15 mouse cellular contexts compared by ENCODE assay signal in genomic region chr11:110366902-110367301, GRCm38 (mm10). TPM values are rescaled to one million over a fixed set of nuclear protein-coding genes. Genes with fewer than 3 reads are reported as not detected.
A peak's percentile ranks its signal among the peaks of the same experiment; 100 is the strongest.
DNase-seq lines count a peak whose midpoint lies in the region; ATAC-seq and TF ChIP-seq lines count a peak whose summit lies in the region.
"Had no signal": no experiment of that assay in that cellular context is flagged by ENCODE, and none has a peak within 500 bp of the region (broad histone marks: within the 10 kb centered on the region; RNA-seq: fewer than 3 reads in every experiment).

No protein-coding gene starts in this region.

- no peaks in the 10 kb centered on the region for H3K9me3 ChIP-seq in forebrain, postnatal 0 days (ENCODE audit: low read length)
- H3K9me3 ChIP-seq in forebrain, embryonic 11.5 days (ENCODE audit: control insufficient read depth, low read length), result no peaks in the 10 kb centered on the region
- no peaks in the 10 kb centered on the region for H3K9me3 ChIP-seq in lung, postnatal 0 days (ENCODE audit: low read length)
- no peaks in the 10 kb centered on the region for H3K9me3 ChIP-seq in neural tube, embryonic 15.5 days (replicated peaks)
- H3K9me3 ChIP-seq: embryonic facial prominence, embryonic 15.5 days; hindbrain, embryonic 12.5 days; liver, embryonic 13.5 days had no signal

- no peak for DNase-seq in forebrain, postnatal 0 days
- DNase-seq in forebrain, embryonic 11.5 days (ENCODE audit: low spot score), result no peak
- DNase-seq in lung, postnatal 0 days (ENCODE audit: low spot score), result no peak
- DNase-seq in lung, postnatal 36 days, result no peak
- DNase-seq in c-Kit-negative CD71-positive TER-119-positive erythroid progenitor cells, embryonic 14.5 days (ENCODE audit: low read depth, low spot score), result peak; percentile 5
- DNase-seq in thymus, adult 2 months, result no peak
- DNase-seq: adrenal gland, adult 2 months; gastrocnemius, postnatal 36 days; kidney, adult 18-20 months; liver, embryonic 13.5 days had no signal

- no peaks in the 10 kb centered on the region for H3K36me3 ChIP-seq in forebrain, postnatal 0 days (ENCODE audit: insufficient read depth)
- no peaks in the 10 kb centered on the region for H3K36me3 ChIP-seq in forebrain, embryonic 11.5 days (ENCODE audit: control insufficient read depth, insufficient read depth, low read length)
- H3K36me3 ChIP-seq in lung, postnatal 0 days (ENCODE audit: insufficient read depth, low read length), result no peaks in the 10 kb centered on the region
- H3K36me3 ChIP-seq in neural tube, embryonic 15.5 days, result no peaks in the 10 kb centered on the region
- no peaks in the 10 kb centered on the region for H3K36me3 ChIP-seq in thymus, adult 2 months (ENCODE audit: control insufficient read depth, insufficient read depth, low read length)
- H3K36me3 ChIP-seq: embryonic facial prominence, embryonic 15.5 days; hindbrain, embryonic 12.5 days; liver, embryonic 13.5 days had no signal

- TF ChIP-seq CTCF in forebrain, postnatal 0 days (IDR thresholded peaks at IDR 0.05; ENCODE audit: low read depth), result 0 out of 2 replicates have a peak, but pooled peaks have one; percentile 14
- TF ChIP-seq CTCF in lung, postnatal 0 days (IDR thresholded peaks at IDR 0.05), result peak; percentile 16
- TF ChIP-seq CTCF in thymus, adult 2 months (IDR thresholded peaks at IDR 0.05; ENCODE audit: borderline replicate concordance, control insufficient read depth, extremely low read depth, insufficient read depth, low read length, poor library complexity), result no peak

- ATAC-seq in forebrain, postnatal 0 days, result no peak
- no peak for ATAC-seq in forebrain, embryonic 11.5 days (replicated peaks; ENCODE audit: low FRiP score)
- ATAC-seq in lung, postnatal 0 days, result no peak
- peak; percentile 44; the same call in 1 of the 2 replicates for ATAC-seq in megakaryocyte progenitor cell, adult 5-6 weeks (replicated peaks; ENCODE audit: poor library complexity)
- ATAC-seq in neural tube, embryonic 15.5 days (ENCODE audit: low FRiP score), result no peak
- ATAC-seq: forebrain, embryonic 14.5 days had no signal

- no peaks in the 10 kb centered on the region for H3K27me3 ChIP-seq in forebrain, postnatal 0 days (ENCODE audit: insufficient read depth, low read length)
- no peaks in the 10 kb centered on the region for H3K27me3 ChIP-seq in forebrain, embryonic 11.5 days (ENCODE audit: control insufficient read depth, insufficient read depth, low read length)
- no peaks in the 10 kb centered on the region for H3K27me3 ChIP-seq in lung, postnatal 0 days (replicated peaks; ENCODE audit: insufficient read depth, low read length)
- no peaks in the 10 kb centered on the region for H3K27me3 ChIP-seq in neural tube, embryonic 15.5 days (replicated peaks)
- H3K27me3 ChIP-seq in thymus, adult 2 months (ENCODE audit: control insufficient read depth, insufficient read depth, low read length), result no peaks in the 10 kb centered on the region
- H3K27me3 ChIP-seq: embryonic facial prominence, embryonic 15.5 days; liver, embryonic 13.5 days had no signal

- H3K4me3 ChIP-seq in forebrain, postnatal 0 days (ENCODE audit: low read depth, low read length), result no peak overlapping the region
- no peak overlapping the region for H3K4me3 ChIP-seq in forebrain, embryonic 11.5 days (ENCODE audit: low read depth, low read length)
- H3K4me3 ChIP-seq in lung, postnatal 0 days (ENCODE audit: low read depth, low read length), result no peak overlapping the region
- no peak overlapping the region for H3K4me3 ChIP-seq in neural tube, embryonic 15.5 days (replicated peaks)
- no peak overlapping the region for H3K4me3 ChIP-seq in thymus, adult 2 months (ENCODE audit: control insufficient read depth, insufficient read depth, low read length)
- H3K4me3 ChIP-seq: embryonic facial prominence, embryonic 15.5 days; hindbrain, embryonic 12.5 days; liver, embryonic 13.5 days had no signal

- 82% methylated on average over 3 of the region's 3 CpGs for WGBS in forebrain, postnatal 0 days
- WGBS in forebrain, embryonic 11.5 days, result 82% methylated on average over 3 of the region's 3 CpGs
- 75% methylated on average over 3 of the region's 3 CpGs for WGBS in lung, postnatal 0 days
- WGBS in neural tube, embryonic 15.5 days, result 85% methylated on average over 3 of the region's 3 CpGs
- WGBS in thymus, adult 2 months, result 92% methylated on average over 3 of the region's 3 CpGs

- no peak overlapping the region for H3K27ac ChIP-seq in forebrain, postnatal 0 days (ENCODE audit: low read depth, low read length)
- H3K27ac ChIP-seq in forebrain, embryonic 11.5 days (ENCODE audit: low read depth, low read length), result no peak overlapping the region
- H3K27ac ChIP-seq in lung, postnatal 0 days (ENCODE audit: low read length), result no peak overlapping the region
- no peak overlapping the region for H3K27ac ChIP-seq in neural tube, embryonic 15.5 days (replicated peaks)
- H3K27ac ChIP-seq in thymus, adult 2 months (ENCODE audit: control insufficient read depth, insufficient read depth, low read length), result no peak overlapping the region
- H3K27ac ChIP-seq: embryonic facial prominence, embryonic 15.5 days; hindbrain, embryonic 12.5 days had no signal

- H3K4me2 ChIP-seq in forebrain, postnatal 0 days (ENCODE audit: low read depth), result no peak overlapping the region
- H3K4me2 ChIP-seq in forebrain, embryonic 11.5 days (ENCODE audit: low read depth, low read length, severe bottlenecking), result no peak overlapping the region
- no peak overlapping the region for H3K4me2 ChIP-seq in lung, postnatal 0 days (replicated peaks; ENCODE audit: low read depth, low read length)
- no peak overlapping the region for H3K4me2 ChIP-seq in neural tube, embryonic 15.5 days
- H3K4me2 ChIP-seq: embryonic facial prominence, embryonic 15.5 days; hindbrain, embryonic 12.5 days; liver, embryonic 13.5 days had no signal

- H3K4me1 ChIP-seq in forebrain, postnatal 0 days (ENCODE audit: insufficient read depth), result no peaks in the 10 kb centered on the region
- H3K4me1 ChIP-seq in forebrain, embryonic 11.5 days (replicated peaks; ENCODE audit: control insufficient read depth, insufficient read depth, low read length), result 0 out of 2 replicates have a peak, but pooled peaks cover 2% of the 10 kb centered on the region
- no peaks in the 10 kb centered on the region for H3K4me1 ChIP-seq in lung, postnatal 0 days (ENCODE audit: insufficient read depth, low read depth, low read length)
- H3K4me1 ChIP-seq in neural tube, embryonic 15.5 days, result no peaks in the 10 kb centered on the region
- peaks cover 3% of the 10 kb centered on the region; the same call in 1 of the 2 replicates for H3K4me1 ChIP-seq in thymus, adult 2 months (replicated peaks; ENCODE audit: control insufficient read depth, insufficient read depth, low read length)
- H3K4me1 ChIP-seq: embryonic facial prominence, embryonic 15.5 days had no signal

- TF ChIP-seq POLR2A in thymus, adult 2 months (IDR thresholded peaks at IDR 0.05; ENCODE audit: control insufficient read depth, extremely low read depth, insufficient read depth, low read length, poor library complexity), result no peak

- no peak for TF ChIP-seq EP300 in lung, postnatal 0 days (IDR thresholded peaks at IDR 0.05)

- H3K9ac ChIP-seq in forebrain, postnatal 0 days, result no peak overlapping the region
- H3K9ac ChIP-seq in forebrain, embryonic 11.5 days (ENCODE audit: low read length), result no peak overlapping the region
- H3K9ac ChIP-seq in lung, postnatal 0 days (replicated peaks; ENCODE audit: low read depth), result no peak overlapping the region
- no peak overlapping the region for H3K9ac ChIP-seq in neural tube, embryonic 15.5 days (replicated peaks)
- H3K9ac ChIP-seq: embryonic facial prominence, embryonic 15.5 days; hindbrain, embryonic 12.5 days; liver, embryonic 13.5 days had no signal

RNA-seq across cellular contexts. Expression of gene Abca5, which starts 29.4 kb away (rescaled TPM):
- total RNA-seq in forebrain, postnatal 0 days (2014; rRNA removed), result 17.2 and 23.9 TPM in 2 replicates
- polyA plus RNA-seq in forebrain, postnatal 0 days (2015; fragmentation: Nextera tagmentation; extraction: Ambion mirVana), result 7.3 and 8.3 TPM in 2 replicates
- 2.3 and 3.8 TPM in 2 replicates for polyA plus RNA-seq in forebrain, embryonic 11.5 days (2014; fragmentation: Nextera tagmentation; extraction: Ambion mirVana)
- 8.2 and 9.0 TPM in 2 replicates for polyA plus RNA-seq in lung, postnatal 0 days (2015; fragmentation: Nextera tagmentation; extraction: Ambion mirVana)
- 0.02 and 0.52 TPM in 2 replicates for total RNA-seq in megakaryocyte progenitor cell, adult 5-6 weeks (2015)
- 0.20 and 0.62 TPM in 2 replicates for total RNA-seq in megakaryocyte progenitor cell, adult 5-6 weeks (2017)
- polyA plus RNA-seq in neural tube, embryonic 15.5 days (2015; fragmentation: Nextera tagmentation; extraction: Ambion mirVana), result 10.6 and 11.0 TPM in 2 replicates
- 0.23 and 0.24 TPM in 2 replicates for polyA plus RNA-seq in thymus, adult 2 months (2012; rRNA removed)

RNA-seq across cellular contexts. Expression of gene Map2k6, which starts 32.0 kb away (rescaled TPM):
- 25.5 and 25.9 TPM in 2 replicates for total RNA-seq in forebrain, postnatal 0 days (2014; rRNA removed)
- polyA plus RNA-seq in forebrain, postnatal 0 days (2015; fragmentation: Nextera tagmentation; extraction: Ambion mirVana), result 19.2 and 21.3 TPM in 2 replicates
- 39.1 and 42.2 TPM in 2 replicates for polyA plus RNA-seq in forebrain, embryonic 11.5 days (2014; fragmentation: Nextera tagmentation; extraction: Ambion mirVana)
- 4.7 and 5.1 TPM in 2 replicates for polyA plus RNA-seq in lung, postnatal 0 days (2015; fragmentation: Nextera tagmentation; extraction: Ambion mirVana)
- 10.4 and 12.7 TPM in 2 replicates for total RNA-seq in megakaryocyte progenitor cell, adult 5-6 weeks (2015)
- 13.8 and 16.7 TPM in 2 replicates for total RNA-seq in megakaryocyte progenitor cell, adult 5-6 weeks (2017)
- polyA plus RNA-seq in neural tube, embryonic 15.5 days (2015; fragmentation: Nextera tagmentation; extraction: Ambion mirVana), result 19.7 and 20.7 TPM in 2 replicates
- 6.7 and 8.1 TPM in 2 replicates for polyA plus RNA-seq in thymus, adult 2 months (2012; rRNA removed)
